Mouse (Mus musculus): ENCODE data around the gene D430019H16Rik. TPM values are rescaled to one million over a fixed set of nuclear protein-coding genes. Genes with fewer than 3 reads are reported as not detected.
A peak's percentile ranks its signal among the peaks of the same experiment; 100 is the strongest.

The D430019H16Rik gene
- polyA plus RNA-seq, 1 experiment: 6.7 TPM

GRCm38 (mm10) chr12:105438259-105438658, 15.4 kb upstream of the D430019H16Rik start:
- TF ChIP-seq CTCF (IDR thresholded peaks at IDR 0.05; ENCODE audit: borderline replicate concordance, insufficient read depth, low read depth, low read length) (no peak), POLR2A (IDR thresholded peaks at IDR 0.05; ENCODE audit: borderline replicate concordance, insufficient read depth, low read length) (no peak)
- no peak for DNase-seq

DNA sequence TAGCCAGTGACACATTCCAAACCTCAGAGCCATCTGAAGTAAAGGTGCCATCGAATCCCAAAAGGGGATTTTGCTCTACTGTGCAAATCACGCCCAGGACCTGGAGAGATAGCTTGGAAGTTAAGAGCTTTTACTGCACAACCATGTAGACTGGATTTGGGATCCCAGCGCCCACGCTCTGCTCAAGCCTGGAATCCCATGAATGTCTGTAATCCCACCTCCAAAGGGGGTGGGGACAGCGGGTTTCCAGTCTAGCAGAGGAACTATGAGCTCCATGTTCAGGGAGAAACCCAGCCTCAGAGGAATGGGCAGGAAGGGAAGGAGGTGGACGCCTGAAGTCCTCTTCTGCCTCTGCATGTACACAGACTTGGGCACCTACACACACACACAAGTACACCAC, 13.7 kb upstream of the D430019H16Rik start:
- Histone ChIP-seq H3K4me1 (ENCODE audit: control insufficient read depth, insufficient read depth, low read length) (no peaks in the 10 kb centered on the region), H3K27ac (ENCODE audit: insufficient read depth, low read length) (no peak overlapping the region), H3K4me3 (replicated peaks; ENCODE audit: insufficient read depth, low read depth, low read length) (no peak overlapping the region), H3K27me3 (ENCODE audit: control insufficient read depth, insufficient read depth, low read length) (no peaks in the 10 kb centered on the region)
- WGBS: 83% methylated on average over 6 of the region's 6 CpGs
- DNase-seq: no peak
- no peak for TF ChIP-seq CTCF (IDR thresholded peaks at IDR 0.05; ENCODE audit: borderline replicate concordance, insufficient read depth, low read depth, low read length)
- TF ChIP-seq POLR2A (IDR thresholded peaks at IDR 0.05; ENCODE audit: borderline replicate concordance, insufficient read depth, low read length): no peak

More at GRCm38 (mm10) chr12:105438259-105438658, 15.4 kb upstream of the D430019H16Rik start:
- no peak overlapping the region for H3K4me3 ChIP-seq (replicated peaks; ENCODE audit: insufficient read depth, low read depth, low read length)
- WGBS: 59% methylated on average over 5 of the region's 5 CpGs
- no peaks in the 10 kb centered on the region for H3K27me3 ChIP-seq (ENCODE audit: control insufficient read depth, insufficient read depth, low read length)
- no peaks in the 10 kb centered on the region for H3K4me1 ChIP-seq (ENCODE audit: control insufficient read depth, insufficient read depth, low read length)
- H3K27ac ChIP-seq (ENCODE audit: insufficient read depth, low read length): no peak overlapping the region

GRCm38 (mm10) chr12:105443569-105443968, 10.1 kb upstream of the D430019H16Rik start:
- TF ChIP-seq CTCF (IDR thresholded peaks at IDR 0.05; ENCODE audit: borderline replicate concordance, insufficient read depth, low read depth, low read length): no peak
- TF ChIP-seq POLR2A (IDR thresholded peaks at IDR 0.05; ENCODE audit: borderline replicate concordance, insufficient read depth, low read length): no peak
- WGBS: 78% methylated on average over 5 of the region's 5 CpGs
- Histone ChIP-seq H3K27me3 (ENCODE audit: control insufficient read depth, insufficient read depth, low read length) (no peaks in the 10 kb centered on the region), H3K4me1 (ENCODE audit: control insufficient read depth, insufficient read depth, low read length) (no peaks in the 10 kb centered on the region), H3K27ac (ENCODE audit: insufficient read depth, low read length) (no peak overlapping the region), H3K4me3 (replicated peaks; ENCODE audit: insufficient read depth, low read depth, low read length) (no peak overlapping the region)
- no peak for DNase-seq

- no peak for DNase-seq
- no peak overlapping the region for H3K27ac ChIP-seq (ENCODE audit: insufficient read depth, low read length)
- TF ChIP-seq CTCF (IDR thresholded peaks at IDR 0.05; ENCODE audit: borderline replicate concordance, insufficient read depth, low read depth, low read length) (no peak), POLR2A (IDR thresholded peaks at IDR 0.05; ENCODE audit: borderline replicate concordance, insufficient read depth, low read length) (no peak)
- no peak overlapping the region for H3K4me3 ChIP-seq (replicated peaks; ENCODE audit: insufficient read depth, low read depth, low read length)
- no peaks in the 10 kb centered on the region for H3K4me1 ChIP-seq (ENCODE audit: control insufficient read depth, insufficient read depth, low read length)
- no peaks in the 10 kb centered on the region for H3K27me3 ChIP-seq (ENCODE audit: control insufficient read depth, insufficient read depth, low read length)
- 80% methylated on average over 6 of the region's 6 CpGs for WGBS
These were observed 7.9 kb upstream of the D430019H16Rik start for GRCm38 (mm10) chr12:105445767-105446166.

GRCm38 (mm10) chr12:105449239-105449638, 4.4 kb upstream of the D430019H16Rik start:
- H3K4me3 ChIP-seq (replicated peaks; ENCODE audit: insufficient read depth, low read depth, low read length): no peak overlapping the region
- H3K27ac ChIP-seq (ENCODE audit: insufficient read depth, low read length): no peak overlapping the region
- no peak for DNase-seq
- WGBS: 74% methylated on average over 4 of the region's 4 CpGs
- H3K4me1 ChIP-seq (ENCODE audit: control insufficient read depth, insufficient read depth, low read length): peaks cover 3% of the 10 kb centered on the region; the same call in 1 of the 2 replicates
- TF ChIP-seq CTCF (IDR thresholded peaks at IDR 0.05; ENCODE audit: borderline replicate concordance, insufficient read depth, low read depth, low read length) (no peak), POLR2A (IDR thresholded peaks at IDR 0.05; ENCODE audit: borderline replicate concordance, insufficient read depth, low read length) (no peak)
- no peaks in the 10 kb centered on the region for H3K27me3 ChIP-seq (ENCODE audit: control insufficient read depth, insufficient read depth, low read length)

DNA sequence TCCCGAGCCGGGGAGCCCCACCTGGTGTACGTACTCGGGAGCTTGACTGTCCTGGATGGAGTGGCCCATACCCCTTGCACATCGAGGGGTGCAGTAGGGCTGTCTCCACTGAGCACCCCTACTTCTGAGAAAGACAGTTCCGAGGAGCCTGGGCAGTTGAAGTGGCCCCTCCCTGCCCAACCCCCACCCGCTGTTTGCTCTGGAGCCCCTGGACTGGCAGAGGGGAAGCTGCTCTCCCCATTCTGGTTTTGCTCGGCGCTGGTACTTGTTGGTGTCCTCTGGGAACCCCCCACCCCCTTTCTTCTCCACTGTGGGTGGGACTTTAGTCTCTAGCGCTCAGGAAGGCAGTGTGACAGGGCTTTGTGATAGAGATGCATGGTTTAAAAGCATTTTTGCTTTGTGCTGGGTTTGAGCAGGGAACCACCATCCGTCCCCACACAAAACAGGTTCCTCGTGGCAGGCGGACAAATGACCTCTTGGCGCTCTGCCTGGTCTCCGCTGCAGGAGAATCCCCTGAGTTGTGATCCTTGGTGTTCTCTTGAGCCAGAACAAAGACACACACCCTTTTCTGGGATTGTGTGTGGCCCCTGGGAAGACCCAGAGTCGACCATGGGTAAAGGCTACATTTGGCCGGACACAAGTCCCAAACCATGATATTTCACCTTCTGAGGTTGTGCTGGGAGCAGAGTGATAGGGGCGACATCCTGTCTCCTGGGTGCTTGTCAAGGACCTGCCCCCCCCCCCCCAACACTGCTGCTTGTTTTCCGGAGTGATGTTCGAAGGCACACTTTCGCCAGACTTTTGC, 804 bp downstream of the D430019H16Rik start:
- WGBS: 11% methylated on average over 21 of the region's 21 CpGs
- no peak for DNase-seq
- no peaks in the 10 kb centered on the region for H3K27me3 ChIP-seq (ENCODE audit: control insufficient read depth, insufficient read depth, low read length)
- peaks cover 8% of the 10 kb centered on the region for H3K4me1 ChIP-seq (ENCODE audit: control insufficient read depth, insufficient read depth, low read length)
- TF ChIP-seq POLR2A (IDR thresholded peaks at IDR 0.05; ENCODE audit: borderline replicate concordance, insufficient read depth, low read length) (no peak), CTCF (IDR thresholded peaks at IDR 0.05; ENCODE audit: borderline replicate concordance, insufficient read depth, low read depth, low read length) (no peak)
- H3K4me3 ChIP-seq (replicated peaks; ENCODE audit: insufficient read depth, low read depth, low read length): peak overlapping the region; percentile 41
- no peak overlapping the region for H3K27ac ChIP-seq (ENCODE audit: insufficient read depth, low read length)

- H3K27me3 ChIP-seq (ENCODE audit: control insufficient read depth, insufficient read depth, low read length): no peaks in the 10 kb centered on the region
- H3K4me3 ChIP-seq (replicated peaks; ENCODE audit: insufficient read depth, low read depth, low read length): no peak overlapping the region
- 30% methylated on average over 4 of the region's 4 CpGs for WGBS
- H3K4me1 ChIP-seq (ENCODE audit: control insufficient read depth, insufficient read depth, low read length): peaks cover 8% of the 10 kb centered on the region
- TF ChIP-seq CTCF (IDR thresholded peaks at IDR 0.05; ENCODE audit: borderline replicate concordance, insufficient read depth, low read depth, low read length) (no peak), POLR2A (IDR thresholded peaks at IDR 0.05; ENCODE audit: borderline replicate concordance, insufficient read depth, low read length) (no peak)
- H3K27ac ChIP-seq (ENCODE audit: insufficient read depth, low read length): no peak overlapping the region
- no peak for DNase-seq
These were observed 1.5 kb downstream of the D430019H16Rik start for GRCm38 (mm10) chr12:105455063-105455559.

- WGBS: 90% methylated on average over 6 of the region's 6 CpGs
- Histone ChIP-seq H3K27me3 (ENCODE audit: control insufficient read depth, insufficient read depth, low read length) (no peaks in the 10 kb centered on the region), H3K4me3 (replicated peaks; ENCODE audit: insufficient read depth, low read depth, low read length) (no peak overlapping the region), H3K4me1 (ENCODE audit: control insufficient read depth, insufficient read depth, low read length) (peaks cover 8% of the 10 kb centered on the region), H3K27ac (ENCODE audit: insufficient read depth, low read length) (no peak overlapping the region)
- DNase-seq: no peak
- no peak for TF ChIP-seq CTCF (IDR thresholded peaks at IDR 0.05; ENCODE audit: borderline replicate concordance, insufficient read depth, low read depth, low read length)
- no peak for TF ChIP-seq POLR2A (IDR thresholded peaks at IDR 0.05; ENCODE audit: borderline replicate concordance, insufficient read depth, low read length)
These were observed 5.1 kb downstream of the D430019H16Rik start for GRCm38 (mm10) chr12:105458791-105459190.

Measured in cerebellum, adult 2 months (tissue).